Mouse (Mus musculus) hindbrain, postnatal 0 days (tissue): ENCODE measurements at regions not wholly inside any gene's neighbourhood (a gene's known extent, or its start where the extent isn't known, plus 50 kb on each side); places are given as distances from the start of the nearest gene placed in this dataset.
"Not testable (repeated sequence)": the region's sequence is repeated elsewhere in the genome, so short reads cannot be mapped to it uniquely, and the experiment has no call there.

Source experiments
- ATAC-seq: fragments of 200-750 bp; cut with Nextera tagmentation; 2 replicates; pipeline ENCODE4 v1.8.0; 2017; ENCODE audit warnings: mild to moderate bottlenecking, moderate TSS enrichment, moderate library complexity
- DNase-seq: peaks from one replicate; pipeline ENCODE4 v3.0.0-alpha.2; 2015; ENCODE audit warnings: low spot score
- H3K27ac ChIP-seq: fragments of 300-500 bp; sonication (generic); 2 replicates; pipeline ENCODE4 v1.5.1; 2014; ENCODE audit warnings: mild to moderate bottlenecking
- H3K27me3 ChIP-seq: fragments of 300-500 bp; sonication (generic); 2 replicates; pipeline ENCODE4 v1.6.1; 2014; ENCODE audit warnings: low read length, mixed read lengths; ENCODE audit not compliant: insufficient read depth
- H3K36me3 ChIP-seq: fragments of 300-500 bp; sonication (generic); 2 replicates; pipeline ENCODE4 v1.6.1; 2014; ENCODE audit warnings: low read length, mixed read lengths; ENCODE audit not compliant: insufficient read depth
- H3K4me1 ChIP-seq: fragments of 300-500 bp; sonication (generic); 2 replicates; pipeline ENCODE4 v1.6.1; 2014; ENCODE audit warnings: antibody characterized with exemption, low read length, mixed read lengths; ENCODE audit not compliant: insufficient read depth
- H3K4me2 ChIP-seq: fragments of 300-500 bp; sonication (generic); 2 replicates; pipeline ENCODE4 v1.6.1; 2014; ENCODE audit warnings: low read depth, mild to moderate bottlenecking, low read length, moderate library complexity, mixed read lengths
- H3K4me3 ChIP-seq: fragments of 300-500 bp; sonication (generic); 2 replicates; pipeline ENCODE4 v1.5.1; 2014; ENCODE audit warnings: low read length
- H3K9ac ChIP-seq: fragments of 300-500 bp; sonication (generic); replicated peaks from 2 replicates; pipeline ENCODE4 v1.6.1; 2014; ENCODE audit warnings: mild to moderate bottlenecking, low read length, moderate library complexity, mixed read lengths
- H3K9me3 ChIP-seq: fragments of 300-500 bp; sonication (generic); 2 replicates; pipeline ENCODE4 v1.6.1; 2016; ENCODE audit warnings: low read length, mixed read lengths
- CTCF ChIP-seq: IDR thresholded peaks from 2 replicates; pipeline ENCODE4 v1.5.1; 2016; ENCODE audit warnings: antibody characterized with exemption, control low read depth, low read depth
- WGBS: fragments of 180-500 bp; shearing (Covaris S2); extraction: QIAGEN DNeasy Blood & Tissue Kit; methylation state at CpG from one replicate; pipeline ENCODE4 v1.1.7; 2014; 5-methylcytosine and 5-hydroxymethylcytosine counted together

DNA sequence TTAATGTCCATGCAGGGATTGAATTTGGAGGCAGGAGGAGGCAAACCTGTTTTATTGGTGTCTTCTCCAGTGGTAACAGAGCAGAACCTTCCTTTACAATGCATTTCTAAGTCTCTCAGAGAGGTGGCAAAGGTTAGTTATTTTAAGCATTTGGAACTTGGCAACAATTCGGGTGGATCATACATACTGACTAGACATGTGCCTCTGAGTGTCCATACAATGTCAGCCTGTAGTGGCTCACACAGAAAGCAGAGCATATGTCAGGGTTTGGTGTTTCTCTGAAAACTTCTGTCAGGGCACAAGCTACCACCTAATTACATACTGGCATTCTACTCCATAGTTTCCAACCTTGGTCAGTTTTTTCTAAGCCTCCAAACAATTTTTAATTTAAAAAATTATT lies 150.8 kb upstream of the Peli2 start:
- no peak overlapping the region for H3K4me2 ChIP-seq
- H3K4me3 ChIP-seq, result no peak overlapping the region
- DNase-seq, result no peak
- no peak for TF ChIP-seq CTCF
- H3K4me1 ChIP-seq, result no peaks in the 10 kb centered on the region
- 66% methylated on average over 1 of the region's 1 CpGs for WGBS
- ATAC-seq, result no peak
- no peaks in the 10 kb centered on the region for H3K27me3 ChIP-seq
- H3K9ac ChIP-seq, result no peak overlapping the region
- no peak overlapping the region for H3K27ac ChIP-seq
- no peaks in the 10 kb centered on the region for H3K36me3 ChIP-seq
- no peaks in the 10 kb centered on the region for H3K9me3 ChIP-seq

DNA sequence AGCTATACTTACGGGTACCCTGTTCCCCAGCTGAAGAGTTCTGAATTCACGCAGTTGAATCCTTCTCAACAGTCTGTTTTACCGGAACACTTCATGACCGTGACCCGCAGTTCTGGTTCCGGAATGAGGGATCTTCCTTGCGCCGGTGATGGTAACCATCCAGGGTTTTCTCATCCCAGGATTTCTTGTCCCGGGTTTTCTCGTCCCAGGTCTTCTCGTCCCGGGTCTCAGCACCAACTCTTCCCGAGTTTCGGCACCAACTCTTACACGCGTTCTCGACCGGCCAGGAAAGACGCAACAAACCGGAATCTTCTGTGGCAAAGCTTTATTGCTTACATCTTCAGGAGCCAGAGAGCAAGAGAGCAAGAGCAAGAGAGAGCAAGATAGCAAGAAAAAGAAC lies 147.5 kb upstream of the Peli2 start:
- H3K9ac ChIP-seq, H3K4me3 ChIP-seq, H3K36me3 ChIP-seq, H3K4me2 ChIP-seq, H3K9me3 ChIP-seq, H3K27me3 ChIP-seq, ATAC-seq, DNase-seq, H3K4me1 ChIP-seq, H3K27ac ChIP-seq: not testable (repeated sequence)
- 96% methylated on average over 20 of the region's 20 CpGs for WGBS

DNA sequence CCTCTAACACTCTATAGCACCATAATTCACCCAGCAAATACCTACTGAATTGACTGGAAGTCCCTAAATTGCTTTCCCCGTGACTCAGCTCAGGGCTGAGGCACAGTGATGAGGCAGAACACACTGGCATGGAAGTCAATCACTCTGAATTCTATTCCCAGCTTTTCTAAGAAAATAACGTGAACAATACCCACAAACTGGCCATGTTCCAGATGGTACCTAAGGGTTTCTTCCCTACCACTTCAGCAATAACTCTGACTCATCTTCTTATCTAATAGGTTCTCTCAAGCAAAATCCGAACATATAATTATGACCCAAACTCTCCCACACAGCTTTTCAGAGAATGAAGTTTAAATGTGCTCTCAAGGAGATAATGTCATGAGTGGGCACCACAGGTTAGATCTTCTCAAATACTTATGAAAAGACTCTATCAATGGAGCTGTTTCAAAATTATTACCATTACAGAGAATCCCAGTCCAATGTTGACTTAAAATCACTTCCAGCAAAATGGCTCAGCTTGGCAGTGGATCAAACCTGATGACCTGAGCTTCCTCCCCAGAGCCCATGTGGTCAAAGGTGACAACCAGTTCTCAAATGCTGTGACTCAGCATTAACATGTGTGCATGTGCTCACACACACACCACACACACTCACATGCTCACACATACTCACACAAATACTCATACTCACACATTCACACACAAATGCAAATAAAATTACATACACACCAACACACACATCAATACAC lies 137.5 kb upstream of the Peli2 start:
- Histone ChIP-seq H3K4me3 (no peak overlapping the region), H3K9ac (no peak overlapping the region), H3K4me1 (peaks cover 10% of the 10 kb centered on the region; the same call in 1 of the 2 replicates), H3K4me2 (no peak overlapping the region), H3K27ac (no peak overlapping the region), H3K9me3 (no peaks in the 10 kb centered on the region), H3K27me3 (no peaks in the 10 kb centered on the region), H3K36me3 (no peaks in the 10 kb centered on the region)
- no peak for DNase-seq
- no peak for ATAC-seq
- no peak for TF ChIP-seq CTCF
- WGBS, result 60% methylated on average over 3 of the region's 3 CpGs

DNA sequence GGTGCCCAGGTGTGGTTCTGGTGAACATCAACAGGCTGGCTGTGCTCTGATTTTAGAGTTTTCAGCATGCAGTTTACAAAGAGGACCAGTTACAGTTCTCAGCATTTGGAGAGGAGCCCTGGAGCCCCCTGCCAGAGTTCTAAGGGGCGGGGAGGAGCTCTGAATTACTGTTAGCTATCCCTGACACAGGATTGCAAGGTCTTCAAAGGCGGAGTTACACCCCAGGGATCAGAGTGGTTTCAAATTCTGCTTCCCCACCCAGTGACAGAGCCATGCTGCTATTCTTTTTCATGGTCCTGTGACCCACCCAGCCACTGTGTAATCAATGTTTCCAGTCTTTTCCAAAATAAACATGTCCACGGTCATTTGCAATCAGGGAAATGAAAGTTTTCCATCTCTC lies 134.1 kb upstream of the Peli2 start:
- Histone ChIP-seq H3K4me3 (no peak overlapping the region), H3K9me3 (no peaks in the 10 kb centered on the region), H3K4me2 (no peak overlapping the region), H3K27ac (no peak overlapping the region), H3K27me3 (no peaks in the 10 kb centered on the region), H3K36me3 (no peaks in the 10 kb centered on the region), H3K4me1 (peaks cover 14% of the 10 kb centered on the region), H3K9ac (no peak overlapping the region)
- TF ChIP-seq CTCF, result no peak
- DNase-seq (peak; percentile 36), ATAC-seq (no peak)
- WGBS, result 24% methylated on average over 3 of the region's 3 CpGs

DNA sequence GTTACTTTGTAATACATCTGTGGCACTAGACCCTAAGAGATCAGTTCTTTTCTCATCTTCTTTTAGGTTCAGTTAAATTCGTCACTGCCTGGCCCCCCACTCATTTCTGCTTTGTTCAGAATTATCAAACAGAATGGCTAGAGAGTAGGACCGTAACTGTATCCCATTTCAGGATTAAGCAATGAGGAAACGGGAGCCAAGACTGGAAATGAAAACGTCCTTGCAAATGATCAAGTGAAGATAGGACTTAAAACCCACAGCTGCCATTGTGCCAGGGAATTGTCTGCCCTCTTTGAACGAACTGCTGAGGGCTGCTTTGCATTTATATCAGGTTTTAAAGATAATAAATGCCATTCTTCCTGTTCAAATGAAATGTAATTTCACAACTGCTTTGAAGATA lies 133.7 kb upstream of the Peli2 start:
- Histone ChIP-seq H3K36me3 (no peaks in the 10 kb centered on the region), H3K4me3 (no peak overlapping the region), H3K27ac (no peak overlapping the region), H3K27me3 (no peaks in the 10 kb centered on the region), H3K4me2 (no peak overlapping the region), H3K9me3 (no peaks in the 10 kb centered on the region), H3K9ac (no peak overlapping the region), H3K4me1 (peaks cover 14% of the 10 kb centered on the region)
- DNase-seq (no peak), ATAC-seq (no peak)
- TF ChIP-seq CTCF, result no peak
- 21% methylated on average over 5 of the region's 5 CpGs for WGBS

DNA sequence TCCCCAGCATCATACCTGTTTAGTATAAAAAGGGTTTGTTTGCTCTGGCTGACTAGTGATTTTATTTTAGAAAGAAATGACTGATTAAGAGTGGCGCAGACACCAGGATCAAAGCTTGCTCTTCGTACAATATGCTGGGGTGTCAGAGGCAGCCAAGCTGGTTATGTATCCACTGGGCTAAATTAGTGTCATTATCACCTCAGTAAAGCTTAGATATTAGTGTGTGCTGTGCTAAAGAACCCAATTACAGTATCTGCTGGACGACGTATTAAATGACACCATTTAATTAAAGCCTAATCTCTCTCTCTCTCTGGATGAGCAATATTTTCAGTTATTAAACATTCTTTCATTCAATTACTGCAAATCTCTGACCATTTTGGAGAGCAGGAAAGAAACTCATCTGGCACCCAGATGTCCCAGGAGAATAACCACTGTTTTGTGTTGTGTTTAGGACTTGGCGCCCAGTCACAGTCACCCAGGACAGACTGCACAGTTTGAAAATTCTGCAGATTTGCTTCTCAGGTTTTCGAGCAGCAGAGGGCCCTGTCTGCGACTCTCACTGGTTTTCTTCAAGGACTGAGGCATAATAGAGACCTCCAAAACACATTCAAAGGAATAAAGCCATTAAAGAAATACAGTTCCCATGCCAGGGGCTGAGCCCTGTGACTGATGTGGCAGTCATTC lies 133.1 kb upstream of the Peli2 start:
- ATAC-seq (no peak), DNase-seq (peak; percentile 59)
- no peaks in the 10 kb centered on the region for H3K36me3 ChIP-seq
- no peak overlapping the region for H3K9ac ChIP-seq
- H3K4me3 ChIP-seq, result no peak overlapping the region
- no peak overlapping the region for H3K4me2 ChIP-seq
- WGBS, result 44% methylated on average over 7 of the region's 7 CpGs
- H3K27ac ChIP-seq, result no peak overlapping the region
- H3K9me3 ChIP-seq, result no peaks in the 10 kb centered on the region
- peaks cover 14% of the 10 kb centered on the region for H3K4me1 ChIP-seq
- H3K27me3 ChIP-seq, result no peaks in the 10 kb centered on the region
- peak; percentile 41 for TF ChIP-seq CTCF

DNA sequence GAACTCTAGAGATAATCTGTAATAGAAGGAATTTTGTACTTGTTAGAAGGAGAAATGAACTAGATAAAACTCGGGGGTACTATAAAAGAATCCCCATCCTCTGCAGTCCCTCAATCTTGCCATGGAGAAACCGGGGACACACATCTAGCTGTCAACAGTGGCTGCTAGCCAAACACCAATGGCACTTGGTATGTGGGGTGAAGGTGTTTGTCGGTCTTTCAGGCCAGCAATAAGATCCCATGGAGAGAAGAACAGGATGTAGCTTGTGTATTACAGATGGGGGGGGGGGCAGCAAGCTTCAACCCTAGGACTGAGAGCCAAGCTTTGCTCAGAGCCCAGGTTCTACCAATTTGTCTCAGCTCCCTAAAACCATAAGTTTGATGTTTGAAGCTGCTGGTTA lies 132.5 kb upstream of the Peli2 start:
- Histone ChIP-seq H3K4me3 (no peak overlapping the region), H3K9ac (no peak overlapping the region), H3K27ac (no peak overlapping the region), H3K27me3 (no peaks in the 10 kb centered on the region), H3K4me2 (no peak overlapping the region), H3K4me1 (peaks cover 14% of the 10 kb centered on the region), H3K36me3 (no peaks in the 10 kb centered on the region), H3K9me3 (no peaks in the 10 kb centered on the region)
- DNase-seq (no peak), ATAC-seq (no peak)
- TF ChIP-seq CTCF, result no peak
- 38% methylated on average over 3 of the region's 3 CpGs for WGBS
